ENCODE assay signal across 8 mouse cellular contexts in genomic region chr2:84827283-84827920, GRCm38 (mm10). TPM values are rescaled to one million over a fixed set of nuclear protein-coding genes. Genes with fewer than 3 reads are reported as not detected.
DNase-seq lines count a peak whose midpoint lies in the region; ATAC-seq and TF ChIP-seq lines count a peak whose summit lies in the region.

No protein-coding gene starts in this region.

- no peaks in the 10 kb centered on the region for H3K27me3 ChIP-seq in lung, postnatal 0 days (replicated peaks; ENCODE audit: insufficient read depth, low read length)
- H3K27me3 ChIP-seq in forebrain, embryonic 14.5 days (replicated peaks; ENCODE audit: control insufficient read depth, insufficient read depth, low read length) = 0 out of 2 replicates have a peak, but pooled peaks cover 3% of the 10 kb centered on the region
- no peaks in the 10 kb centered on the region for H3K27me3 ChIP-seq in midbrain, embryonic 12.5 days

- under 1% methylated on average over 29 of the region's 29 CpGs for WGBS in lung, postnatal 0 days
- under 1% methylated on average over 29 of the region's 29 CpGs for WGBS in forebrain, embryonic 14.5 days
- WGBS in midbrain, embryonic 12.5 days = 1% methylated on average over 29 of the region's 29 CpGs

- peak; percentile 59 for DNase-seq in lung, postnatal 0 days (ENCODE audit: low spot score)
- DNase-seq in lung, postnatal 25 days (ENCODE audit: low spot score) = no peak
- DNase-seq in brain, adult 2 months (ENCODE audit: low read depth, low spot score) = peak; percentile 18
- no peak for DNase-seq in forebrain, embryonic 14.5 days (ENCODE audit: low spot score)
- peak; percentile 24 to 48 for DNase-seq in kidney, adult 8-10 months
- DNase-seq in frontal cortex, postnatal 36 days (ENCODE audit: low spot score in 2 of 2) = no peak
- no peak for DNase-seq in layer of hippocampus, postnatal 14 days (ENCODE audit: low spot score in 2 of 2)

- no peak for TF ChIP-seq CTCF in lung, postnatal 0 days (IDR thresholded peaks at IDR 0.05)

- peak overlapping the region; percentile 74 for H3K4me3 ChIP-seq in lung, postnatal 0 days (ENCODE audit: low read depth, low read length)
- H3K4me3 ChIP-seq in forebrain, embryonic 14.5 days (ENCODE audit: low read depth, low read length) = peak overlapping the region; percentile 61
- peak overlapping the region; percentile 84 for H3K4me3 ChIP-seq in midbrain, embryonic 12.5 days

- peak overlapping the region; percentile 41 for H3K9ac ChIP-seq in lung, postnatal 0 days (replicated peaks; ENCODE audit: low read depth)
- peak overlapping the region; percentile 74 for H3K9ac ChIP-seq in forebrain, embryonic 14.5 days (ENCODE audit: low read length)
- peak overlapping the region; percentile 81 for H3K9ac ChIP-seq in midbrain, embryonic 12.5 days (replicated peaks)

- H3K36me3 ChIP-seq in lung, postnatal 0 days (ENCODE audit: insufficient read depth, low read length) = no peaks in the 10 kb centered on the region
- H3K36me3 ChIP-seq in forebrain, embryonic 14.5 days (ENCODE audit: control insufficient read depth, insufficient read depth, low read length) = peaks cover 12% of the 10 kb centered on the region; the same call in 1 of the 2 replicates
- peaks cover 7% of the 10 kb centered on the region; the same call in 1 of the 2 replicates for H3K36me3 ChIP-seq in midbrain, embryonic 12.5 days

- TF ChIP-seq EP300 in lung, postnatal 0 days (IDR thresholded peaks at IDR 0.05) = no peak

- no peak; the same call in 1 of the 2 replicates for ATAC-seq in lung, postnatal 0 days
- ATAC-seq in forebrain, embryonic 14.5 days = peak; percentile 21
- ATAC-seq in midbrain, embryonic 12.5 days (ENCODE audit: low FRiP score, low read depth) = peak; percentile 5; the same call in 1 of the 2 replicates

- H3K9me3 ChIP-seq in lung, postnatal 0 days (ENCODE audit: low read length) = no peaks in the 10 kb centered on the region
- H3K9me3 ChIP-seq in forebrain, embryonic 14.5 days (replicated peaks; ENCODE audit: control insufficient read depth, low read length) = no peaks in the 10 kb centered on the region
- no peaks in the 10 kb centered on the region for H3K9me3 ChIP-seq in midbrain, embryonic 12.5 days

- peak overlapping the region; percentile 35; the same call in 1 of the 2 replicates for H3K27ac ChIP-seq in lung, postnatal 0 days (ENCODE audit: low read length)
- H3K27ac ChIP-seq in forebrain, embryonic 14.5 days (ENCODE audit: low read depth, low read length) = no peak overlapping the region
- H3K27ac ChIP-seq in midbrain, embryonic 12.5 days (replicated peaks) = no peak overlapping the region

- H3K4me1 ChIP-seq in lung, postnatal 0 days (ENCODE audit: insufficient read depth, low read depth, low read length) = peaks cover 4% of the 10 kb centered on the region; the same call in 1 of the 2 replicates
- peaks cover 4% of the 10 kb centered on the region; the same call in 1 of the 2 replicates for H3K4me1 ChIP-seq in forebrain, embryonic 14.5 days (ENCODE audit: control insufficient read depth, insufficient read depth, low read length)
- peaks cover 11% of the 10 kb centered on the region for H3K4me1 ChIP-seq in midbrain, embryonic 12.5 days

- peak overlapping the region; percentile 96 for H3K4me2 ChIP-seq in lung, postnatal 0 days (replicated peaks; ENCODE audit: low read depth, low read length)
- peak overlapping the region; percentile 99 for H3K4me2 ChIP-seq in forebrain, embryonic 14.5 days (ENCODE audit: low read length)
- peak overlapping the region; percentile 99 for H3K4me2 ChIP-seq in midbrain, embryonic 12.5 days (replicated peaks)

RNA-seq across cellular contexts. Expression of gene Timm10, which starts 0.6 kb away (rescaled TPM):
- 24.2 and 28.5 TPM in 2 replicates for polyA plus RNA-seq in lung, postnatal 0 days (2015; fragmentation: Nextera tagmentation; extraction: Ambion mirVana)
- polyA plus RNA-seq in forebrain, embryonic 14.5 days (2014; fragmentation: Nextera tagmentation; extraction: Ambion mirVana) = 70.2 and 90.7 TPM in 2 replicates
- polyA plus RNA-seq in midbrain, embryonic 12.5 days (2016; fragmentation: Nextera tagmentation; extraction: Ambion mirVana) = 32.7 and 35.8 TPM in 2 replicates
- 10 to 100 TPM; 59.1 to 59.8 TPM for total RNA-seq in layer of hippocampus, postnatal 14 days (2021)

RNA-seq across cellular contexts. Expression of gene Smtnl1, which starts 5.0 kb away (rescaled TPM):
- 0.44 and 0.53 TPM in 2 replicates for polyA plus RNA-seq in lung, postnatal 0 days (2015; fragmentation: Nextera tagmentation; extraction: Ambion mirVana)
- not detected in 2 replicates for polyA plus RNA-seq in forebrain, embryonic 14.5 days (2014; fragmentation: Nextera tagmentation; extraction: Ambion mirVana)
- 0.13 TPM in 1 of 2 replicates, not detected in the other for polyA plus RNA-seq in midbrain, embryonic 12.5 days (2016; fragmentation: Nextera tagmentation; extraction: Ambion mirVana)
- total RNA-seq in layer of hippocampus, postnatal 14 days (2021) = not detected

RNA-seq across cellular contexts. Expression of gene Slc43a1, which starts 11.2 kb away (rescaled TPM):
- 4.9 and 6.6 TPM in 2 replicates for polyA plus RNA-seq in lung, postnatal 0 days (2015; fragmentation: Nextera tagmentation; extraction: Ambion mirVana)
- 3.4 and 4.0 TPM in 2 replicates for polyA plus RNA-seq in forebrain, embryonic 14.5 days (2014; fragmentation: Nextera tagmentation; extraction: Ambion mirVana)
- polyA plus RNA-seq in midbrain, embryonic 12.5 days (2016; fragmentation: Nextera tagmentation; extraction: Ambion mirVana) = 9.5 and 10.2 TPM in 2 replicates
- under 1 TPM; 0.33 to 0.37 TPM for total RNA-seq in layer of hippocampus, postnatal 14 days (2021)

RNA-seq across cellular contexts. Expression of gene Ube2l6, which starts 28.8 kb away (rescaled TPM):
- 83.7 and 85.6 TPM in 2 replicates for polyA plus RNA-seq in lung, postnatal 0 days (2015; fragmentation: Nextera tagmentation; extraction: Ambion mirVana)
- polyA plus RNA-seq in forebrain, embryonic 14.5 days (2014; fragmentation: Nextera tagmentation; extraction: Ambion mirVana) = 21.8 and 23.7 TPM in 2 replicates
- 26.6 and 31.2 TPM in 2 replicates for polyA plus RNA-seq in midbrain, embryonic 12.5 days (2016; fragmentation: Nextera tagmentation; extraction: Ambion mirVana)
- total RNA-seq in layer of hippocampus, postnatal 14 days (2021) = 1 to 10 TPM; 4.1 to 4.5 TPM

RNA-seq across cellular contexts. Expression of gene Serping1, which starts 52.2 kb away (rescaled TPM):
- polyA plus RNA-seq in lung, postnatal 0 days (2015; fragmentation: Nextera tagmentation; extraction: Ambion mirVana) = 269 and 283 TPM in 2 replicates
- polyA plus RNA-seq in forebrain, embryonic 14.5 days (2014; fragmentation: Nextera tagmentation; extraction: Ambion mirVana) = 32.1 and 32.7 TPM in 2 replicates
- polyA plus RNA-seq in midbrain, embryonic 12.5 days (2016; fragmentation: Nextera tagmentation; extraction: Ambion mirVana) = 38.8 and 46.2 TPM in 2 replicates
- 10 to 100 TPM in 1 of 2 experiments, 1 to 10 TPM in 1; 6.8 to 10.6 TPM for total RNA-seq in layer of hippocampus, postnatal 14 days (2021)

Comparison
In these comparisons a context has a peak if more than half of its experiments do, and no peak if none do; other contexts are left out.
1. DNase-seq: peak in lung, postnatal 0 days (single experiment), brain, adult 2 months (single experiment) and kidney, adult 8-10 months (2 of 2); none in lung, postnatal 25 days (single experiment), forebrain, embryonic 14.5 days (single experiment), frontal cortex, postnatal 36 days (0 of 2) and layer of hippocampus, postnatal 14 days (0 of 2).
2. Peak in every context shown above with its lines, with median percentiles within 50 percentile points of each other: H3K4me2 ChIP-seq, H3K4me3 ChIP-seq and H3K9ac ChIP-seq.